Mouse (Mus musculus) megakaryocyte, embryonic 14.5 days (primary cell): ENCODE data around the gene Prss57.

ENCODE experiments used
- FLI1 ChIP-seq: IDR thresholded peaks from 2 replicates; pipeline ENCODE4 v1.6.1; 2012; ENCODE audit warnings: low read length, inconsistent platforms, mixed read lengths
- GATA1 ChIP-seq: IDR thresholded peaks from 3 replicates; pipeline ENCODE4 v1.6.1; 2012; ENCODE audit warnings: mixed read lengths, low read length, inconsistent platforms, borderline replicate concordance

DNA sequence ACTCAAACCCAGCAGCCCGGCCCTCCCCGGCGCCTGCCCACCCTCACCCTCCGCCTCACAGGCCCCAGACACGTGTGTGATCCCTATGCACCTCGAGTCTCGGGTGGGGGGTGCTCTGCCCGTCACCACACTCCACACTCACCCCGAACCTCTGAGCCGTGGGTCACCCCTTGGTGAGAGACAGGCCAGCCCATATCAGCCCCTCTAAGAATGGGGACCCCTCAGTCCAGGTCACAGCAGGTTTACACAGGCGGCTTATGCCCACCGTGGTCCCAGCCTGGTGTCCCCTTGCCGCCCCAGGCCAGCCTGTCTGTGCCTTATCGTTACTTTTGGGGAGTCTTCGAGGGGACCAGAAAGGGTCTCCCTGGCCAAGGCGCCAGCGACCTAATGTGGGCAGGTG lies 28.8 kb upstream of the Prss57 start:
- TF ChIP-seq GATA1: no peak
- TF ChIP-seq FLI1: no peak
